Mouse (Mus musculus) T-helper 17 cell (primary cell): ENCODE results near the gene Rimbp3.
"Not testable (repeated sequence)": the region's sequence is repeated elsewhere in the genome, so short reads cannot be mapped to it uniquely, and the experiment has no call there.

Experiments
- in situ Hi-C, 2 experiments: fragments of 300-600 bp; cut with MboI, MseI; formaldehyde crosslinking; loops; 1 replicate in 1 of 2; 2 replicates in 1 of 2; pipeline ENCODE4 v1.15.1; 2025; ENCODE audit warnings: high pct_unique_total_duplicates in 2 of 2

Gene Rimbp3

DNA sequence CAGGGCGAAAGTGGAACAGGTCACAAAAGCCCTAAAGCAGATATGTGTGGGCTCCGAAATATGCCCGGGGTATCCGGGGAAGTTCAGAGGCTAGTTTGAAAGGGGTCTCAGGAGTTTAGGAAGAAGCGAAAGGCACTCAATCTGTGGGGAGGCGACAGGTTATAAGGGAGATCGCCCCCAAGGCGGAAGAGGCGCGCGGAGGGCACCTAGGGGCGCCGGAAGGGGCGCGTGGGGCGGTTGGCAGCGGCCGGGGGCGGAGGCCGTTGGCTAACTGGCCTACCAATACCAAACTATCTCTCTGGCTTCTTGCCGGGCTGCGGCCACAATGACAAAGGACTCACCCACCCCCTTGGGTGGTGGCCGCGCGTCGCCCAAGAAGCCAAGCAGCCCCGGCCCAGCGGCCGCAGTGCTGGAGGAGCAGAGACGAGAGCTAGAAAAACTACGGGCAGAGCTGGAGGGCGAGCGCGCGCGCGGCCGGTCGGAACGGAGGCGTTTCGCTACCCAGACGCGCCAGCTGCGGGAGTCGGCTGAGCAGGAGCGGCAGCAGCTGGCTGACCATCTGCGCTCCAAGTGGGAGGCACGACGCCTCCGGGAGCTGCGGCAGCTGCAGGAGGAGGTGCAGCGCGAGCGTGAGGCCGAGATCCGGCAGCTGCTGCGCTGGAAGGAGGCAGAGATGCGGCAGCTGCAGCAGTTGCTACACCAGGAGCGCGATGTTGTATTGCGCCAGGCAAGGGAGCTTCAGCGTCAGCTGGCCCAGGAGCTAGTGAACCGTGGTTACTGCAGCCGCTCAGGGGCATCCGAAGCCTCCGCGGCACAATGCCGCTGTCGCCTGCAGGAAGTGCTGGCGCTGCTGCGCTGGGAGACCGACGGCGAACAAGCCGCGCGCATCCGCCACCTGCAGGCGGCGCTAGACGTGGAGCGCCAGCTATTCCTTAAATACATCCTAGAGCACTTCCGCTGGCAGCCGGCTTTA is at the start of gene Rimbp3:
Gene Rimbp3 (plus strand): TSS at position 215 of the 973 bp plus-strand sequence.
- in situ Hi-C loops, result loop anchor here (5.0 to 10.0 kb wide), 6 partner anchors 64 to 994 kb away; partner anchors contain the start of genes Ess2 (in 1 of the 2), Lztr1 (in 1 of the 2), Pkp2 (in 1 of the 2) and Ppm1f (in 1 of the 2)

GRCm38 (mm10) chr16:17165478-17165877 is 42.9 kb upstream of the Rimbp3 start:
- in situ Hi-C loops, result not testable (repeated sequence)

- in situ Hi-C loops, result no loop called here
Observed at GRCm38 (mm10) chr16:17167179-17167578, 41.2 kb upstream of the Rimbp3 start.

- in situ Hi-C loops, result no loop called here
Observed at GRCm38 (mm10) chr16:17168049-17168448, 40.4 kb upstream of the Rimbp3 start.

- in situ Hi-C loops, result loop anchor here in 1 of 2 experiments (10.0 kb wide), 1 partner anchor 61 kb away; the partner anchor contains the start of gene Ppil2
Observed at GRCm38 (mm10) chr16:17175765-17176164, 32.6 kb upstream of the Rimbp3 start.

DNA sequence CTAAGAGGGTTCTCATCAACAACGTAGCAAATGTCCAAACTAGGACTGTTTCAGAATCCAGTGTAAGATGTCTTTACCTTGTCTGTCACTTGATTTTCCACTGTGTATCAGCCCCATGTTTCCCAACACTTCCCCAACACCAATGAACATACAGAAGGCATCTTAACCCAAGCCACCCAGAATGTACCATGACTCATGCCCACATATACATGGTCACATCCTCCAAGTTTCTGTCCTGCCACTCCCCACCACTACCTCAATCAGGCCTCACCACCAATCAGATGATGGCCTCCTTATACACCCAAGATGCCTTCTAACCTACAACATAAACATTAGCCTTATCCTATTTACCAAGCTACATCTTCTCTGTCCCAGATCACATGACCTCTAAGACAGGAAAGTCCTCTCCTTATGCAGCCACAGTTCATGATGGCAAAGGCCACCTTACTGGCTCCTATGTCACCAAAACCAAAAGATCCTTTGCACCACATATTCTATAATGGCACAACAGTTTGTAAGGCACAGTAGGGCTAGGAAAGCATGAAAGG is 30.7 kb upstream of the Rimbp3 start:
- in situ Hi-C loops, result loop anchor here in 1 of 2 experiments (10.0 kb wide), 1 partner anchor 63 kb away; the partner anchor contains the start of gene Ppil2

DNA sequence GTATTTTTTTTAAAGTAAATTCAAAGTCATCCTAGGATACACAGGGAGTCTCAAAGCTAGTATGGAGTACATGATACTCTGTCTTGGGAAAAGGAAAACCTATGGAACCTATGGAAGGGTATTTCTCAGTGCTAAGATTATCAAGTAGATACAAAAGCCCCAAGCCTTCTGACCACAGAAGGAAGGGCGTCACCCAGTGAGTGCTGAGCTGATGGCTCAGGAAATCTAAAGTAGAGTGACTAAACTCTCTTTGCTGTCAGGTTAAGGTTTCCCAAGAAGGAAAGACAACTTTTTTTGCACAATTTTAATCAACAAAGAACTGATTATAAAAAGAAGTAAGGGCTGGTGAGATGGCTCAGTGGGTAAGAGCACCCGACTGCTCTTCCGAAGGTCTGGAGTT is 28.7 kb upstream of the Rimbp3 start:
- in situ Hi-C loops, result loop anchor here in 1 of 2 experiments (10.0 kb wide), 1 partner anchor 65 kb away; the partner anchor contains the start of gene Ppil2

DNA sequence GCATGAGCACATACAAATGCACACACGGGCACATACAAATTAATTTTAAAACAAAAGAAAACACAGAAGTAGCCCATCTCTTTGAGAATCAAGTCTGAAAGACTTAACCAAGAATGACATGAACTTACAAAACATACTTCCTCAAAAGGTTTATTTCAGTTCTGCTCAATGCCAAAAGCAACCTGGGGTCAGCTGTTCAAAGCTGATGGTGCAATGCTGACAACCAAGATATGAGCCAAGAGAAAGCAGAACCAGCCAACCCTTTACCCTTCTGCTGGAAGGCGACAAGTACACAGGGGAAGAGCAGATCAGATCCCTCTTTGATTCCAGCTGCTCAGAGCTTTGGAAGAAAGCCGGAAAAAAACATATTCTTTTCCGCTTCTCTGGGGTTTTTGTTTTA is 27.0 kb upstream of the Rimbp3 start:
- in situ Hi-C loops, result no loop called here

DNA sequence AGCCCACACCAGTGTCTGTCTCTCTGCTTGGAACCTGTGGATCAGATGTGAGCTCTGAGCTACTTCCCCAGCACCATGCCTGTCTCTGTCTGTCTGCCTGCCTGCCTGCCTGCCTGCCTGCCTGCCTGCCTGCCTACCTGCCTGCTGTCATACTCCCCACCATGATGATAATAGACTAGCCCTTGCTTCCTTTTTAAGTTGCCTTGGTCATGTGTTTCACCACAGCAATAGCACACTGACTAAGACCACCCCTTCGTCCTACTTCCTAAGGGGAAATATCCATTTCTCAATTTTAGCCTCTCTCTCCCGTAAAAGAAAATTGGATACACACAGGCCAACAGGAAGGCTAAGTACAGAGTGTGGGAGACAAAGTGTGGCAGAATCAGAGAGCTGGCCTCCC is 26.3 kb upstream of the Rimbp3 start:
- in situ Hi-C loops, result no loop called here

GRCm38 (mm10) chr16:17183003-17183402 is 25.4 kb upstream of the Rimbp3 start:
- in situ Hi-C loops, result no loop called here

DNA sequence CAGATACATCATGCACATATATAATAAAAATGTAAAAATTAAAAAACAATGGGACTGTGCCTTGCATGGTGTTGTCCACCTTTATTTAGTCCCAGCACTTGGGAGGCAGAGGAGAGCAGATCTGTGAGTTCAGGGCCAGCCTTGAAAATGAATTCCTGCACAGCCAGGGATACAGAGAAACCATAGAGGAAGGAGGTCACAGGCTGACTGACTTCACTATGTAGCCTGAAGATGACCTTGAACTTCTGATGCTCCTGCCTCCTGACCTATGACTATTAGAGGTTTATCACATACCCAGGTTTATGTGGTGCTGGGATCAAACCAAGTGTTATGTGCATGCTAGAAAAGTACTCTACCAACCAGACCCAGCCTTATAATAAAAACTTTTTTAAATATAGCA is 22.9 kb upstream of the Rimbp3 start:
- in situ Hi-C loops, result no loop called here

DNA sequence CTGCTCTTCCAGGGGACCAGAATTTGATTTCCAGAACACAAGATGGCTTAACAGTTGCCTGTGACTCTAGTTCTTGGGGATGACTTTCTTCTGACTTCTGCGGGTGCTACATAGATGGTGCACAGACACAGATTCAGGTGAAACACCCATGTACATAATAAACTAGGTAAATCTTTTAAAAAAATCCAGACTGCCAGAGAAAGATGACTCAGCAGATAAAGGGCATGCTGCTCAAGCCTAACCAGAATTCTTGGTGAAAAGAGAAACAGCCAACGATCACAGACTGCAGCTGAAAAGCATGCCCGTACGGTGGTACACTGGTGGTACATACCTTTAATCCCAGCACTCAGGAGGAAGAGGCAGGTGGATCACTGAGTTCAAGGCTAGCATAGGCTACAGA is 14.6 kb upstream of the Rimbp3 start:
- in situ Hi-C loops, result no loop called here

DNA sequence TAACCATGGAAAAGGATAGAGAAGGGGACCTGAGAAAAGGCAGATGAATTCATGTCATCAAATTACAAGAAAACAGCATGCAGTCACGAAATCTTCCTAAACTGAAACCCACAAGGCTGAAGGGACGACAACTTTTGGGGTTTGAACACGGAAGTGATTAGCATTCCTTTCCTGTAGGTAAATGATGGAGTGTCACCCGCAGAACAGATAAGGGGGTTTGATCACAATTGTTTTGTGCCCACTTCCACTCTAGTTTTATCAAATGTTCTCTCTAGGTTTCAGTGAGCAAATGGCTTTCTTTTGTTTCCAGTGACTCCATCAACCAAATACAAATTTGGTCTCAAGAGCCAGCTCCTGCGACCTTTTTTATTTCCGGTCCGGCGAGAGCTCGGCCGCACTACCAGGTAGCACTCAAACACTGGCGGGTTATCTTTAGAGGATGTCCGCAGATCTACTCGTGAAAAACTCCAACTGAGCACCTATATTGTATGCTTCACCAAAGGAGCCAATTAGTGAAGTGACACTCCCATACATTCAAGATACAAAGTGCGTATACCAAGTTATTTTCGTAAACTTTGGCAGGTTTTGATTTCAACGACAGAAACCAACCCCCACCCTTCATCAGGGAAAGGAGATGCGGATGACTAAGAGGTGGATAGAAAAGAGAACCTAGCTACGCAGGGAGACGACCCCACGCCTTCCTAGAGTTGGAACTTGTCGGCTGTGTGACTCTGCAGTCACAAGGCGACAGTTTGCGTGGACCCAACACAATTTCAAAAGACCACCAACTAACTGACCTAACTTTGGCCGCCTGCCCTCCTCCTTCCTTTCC is 8.1 kb upstream of the Rimbp3 start:
- in situ Hi-C loops, result loop anchor here (5.0 to 10.0 kb wide), 4 partner anchors 53 to 986 kb away; partner anchors contain the start of genes Ccdc116 (in 1 of the 2), Lztr1 (in 1 of the 2), Pkp2 (in 1 of the 2) and Ppm1f (in 1 of the 2)

- in situ Hi-C loops, result loop anchor here (5.0 to 10.0 kb wide), 4 partner anchors 54 to 986 kb away; partner anchors contain the start of genes Ccdc116 (in 1 of the 2), Lztr1 (in 1 of the 2), Pkp2 (in 1 of the 2) and Ppm1f (in 1 of the 2)
Observed at GRCm38 (mm10) chr16:17200953-17201707, 7.3 kb upstream of the Rimbp3 start.

DNA sequence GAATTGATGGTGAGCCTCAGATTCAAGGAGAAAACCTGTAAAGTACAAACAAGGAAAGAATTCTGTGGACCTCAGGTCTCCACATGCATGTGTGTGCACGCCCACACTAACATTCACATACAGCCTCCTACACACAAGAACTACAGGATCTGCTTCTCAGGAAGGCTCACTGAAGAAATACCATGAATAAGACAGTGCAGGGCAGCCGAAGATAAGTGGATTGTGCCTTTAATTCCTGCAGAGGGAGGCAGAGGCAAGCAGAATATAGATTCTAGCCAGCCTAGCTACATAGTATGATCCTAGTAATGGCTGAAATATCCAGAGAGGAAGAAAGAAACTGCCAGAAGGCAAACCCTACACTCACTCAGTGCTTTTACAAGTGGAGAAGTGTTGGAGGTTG is 6.4 kb upstream of the Rimbp3 start:
- in situ Hi-C loops, result loop anchor here (5.0 to 10.0 kb wide), 4 partner anchors 55 to 987 kb away; partner anchors contain the start of genes Ccdc116 (in 1 of the 2), Lztr1 (in 1 of the 2), Pkp2 (in 1 of the 2) and Ppm1f (in 1 of the 2)

DNA sequence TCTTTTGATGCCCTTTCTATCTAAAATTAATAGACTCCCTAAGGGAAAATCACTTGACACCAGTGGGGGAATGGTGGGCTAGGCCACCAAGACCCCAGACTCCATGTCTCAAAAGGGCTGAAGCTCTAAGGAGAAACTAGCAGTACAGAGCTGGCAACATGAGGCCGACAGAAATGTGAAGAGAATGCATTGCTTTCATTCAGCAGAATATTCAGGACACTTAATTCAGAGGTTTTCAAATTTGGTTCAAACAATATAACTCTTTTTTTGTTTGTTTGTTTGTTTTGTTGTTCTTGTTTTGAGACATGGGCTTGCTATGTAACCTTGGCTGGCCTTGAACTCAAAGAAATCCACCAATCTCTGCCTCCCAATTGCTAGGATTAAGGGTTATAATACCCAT is 5.9 kb upstream of the Rimbp3 start, which contains the start of gene Ube2l3:
Gene Ube2l3 (minus strand): TSS at position 101 of the 400 bp plus-strand sequence.
- in situ Hi-C loops, result loop anchor here (5.0 to 10.0 kb wide), 4 partner anchors 55 to 988 kb away; partner anchors contain the start of genes Ccdc116 (in 1 of the 2), Lztr1 (in 1 of the 2), Pkp2 (in 1 of the 2) and Ppm1f (in 1 of the 2)

GRCm38 (mm10) chr16:17204990-17205389 is 3.4 kb upstream of the Rimbp3 start:
- in situ Hi-C loops, result loop anchor here (5.0 to 10.0 kb wide), 7 partner anchors 58 to 990 kb away; partner anchors contain the start of genes Ccdc116 (in 1 of the 2), Ess2 (in 1 of the 2), Lztr1 (in 1 of the 2) and Pkp2 (in 1 of the 2)

- in situ Hi-C loops, result loop anchor here (5.0 to 10.0 kb wide), 6 partner anchors 63 to 995 kb away; partner anchors contain the start of genes Ess2 (in 1 of the 2), Lztr1 (in 1 of the 2), Pkp2 (in 1 of the 2) and Ppm1f (in 1 of the 2)
Observed at GRCm38 (mm10) chr16:17209404-17209960, 1.1 kb downstream of the Rimbp3 start.
